Mouse (Mus musculus): ENCODE measurements around the gene Ddb1.

DNA sequence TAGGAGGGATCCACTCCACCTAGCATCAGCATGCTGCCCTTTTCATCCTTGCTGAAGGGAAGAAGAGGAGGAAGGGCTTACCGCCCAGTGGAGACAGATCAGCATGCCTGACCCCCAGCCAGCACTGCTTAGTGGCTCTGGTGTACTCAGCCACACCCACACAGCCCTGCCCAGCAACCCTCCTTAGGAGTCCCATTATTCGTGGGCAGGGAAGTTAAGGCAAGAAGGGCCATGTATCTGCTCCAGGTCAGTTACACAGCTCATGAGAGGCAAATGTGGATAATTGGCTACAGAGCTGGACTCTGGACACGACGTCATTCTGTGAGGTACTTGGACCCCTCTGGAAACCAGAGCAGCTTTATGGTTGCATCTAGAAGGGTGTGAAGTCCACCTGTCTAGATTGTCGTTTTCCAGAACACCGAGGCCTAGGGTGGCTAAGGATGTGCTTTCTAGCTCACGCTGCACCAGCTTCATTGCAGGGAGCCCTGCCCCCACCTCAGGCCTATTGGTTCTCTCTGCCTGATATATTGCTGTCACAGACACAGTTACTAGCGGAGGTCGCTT is 66.8 kb downstream of the Ddb1 start:
- TF ChIP-seq CTCF (IDR thresholded peaks at IDR 0.05; ENCODE audit: low read depth, low read length) = no peak
- TF ChIP-seq POLR2A (IDR thresholded peaks at IDR 0.05; ENCODE audit: extremely low read depth, insufficient read depth, low read length) = no peak
